Mouse (Mus musculus): ENCODE measurements around the gene Gm14085.
"Not testable (repeated sequence)": the region's sequence is repeated elsewhere in the genome, so short reads cannot be mapped to it uniquely, and the experiment has no call there.

- not testable (repeated sequence) for TF ChIP-seq POLR2A (IDR thresholded peaks at IDR 0.05; ENCODE audit: low read depth, low read length); CTCF (IDR thresholded peaks at IDR 0.05; ENCODE audit: extremely low read depth, insufficient read length, insufficient replicate concordance, low read depth, low read length)
Measured at GRCm38 (mm10) chr2:122485654-122486053, 913 bp downstream of the Gm14085 start.

Measured in small intestine, adult 2 months (tissue).